Mouse (Mus musculus) forebrain, embryonic 10.5 days (tissue): ENCODE results near the gene Ikbke. TPM values are rescaled to one million over a fixed set of nuclear protein-coding genes. Genes with fewer than 3 reads are reported as not detected.

ENCODE experiments used
- DNase-seq: peaks from one replicate; pipeline ENCODE4 v3.0.0-alpha.2; 2017; ENCODE audit warnings: low spot score; ENCODE audit errors: extremely low spot score
- H3K27ac ChIP-seq: fragments of 300-500 bp; sonication (generic); 2 replicates; pipeline ENCODE4 v1.5.1; 2016; ENCODE audit warnings: mild to moderate bottlenecking
- H3K27me3 ChIP-seq: fragments of 300-500 bp; sonication (generic); 2 replicates; pipeline ENCODE4 v1.6.1; 2016; ENCODE audit warnings: mild to moderate bottlenecking; ENCODE audit not compliant: poor library complexity, severe bottlenecking
- H3K36me3 ChIP-seq: fragments of 300-500 bp; sonication (generic); replicated peaks from 2 replicates; pipeline ENCODE4 v1.6.1; 2016; ENCODE audit warnings: mild to moderate bottlenecking, moderate library complexity
- H3K4me1 ChIP-seq: fragments of 300-500 bp; sonication (generic); 2 replicates; pipeline ENCODE4 v1.6.1; 2016
- H3K4me3 ChIP-seq: fragments of 300-500 bp; sonication (generic); 2 replicates; pipeline ENCODE4 v1.5.1; 2016; ENCODE audit warnings: mild to moderate bottlenecking, moderate library complexity
- H3K9me3 ChIP-seq: fragments of 300-500 bp; sonication (generic); 2 replicates; pipeline ENCODE4 v1.6.1; 2016; ENCODE audit warnings: mild to moderate bottlenecking, moderate library complexity
- WGBS: fragments of 180-500 bp; shearing (Covaris S2); methylation state at CpG from one replicate; pipeline ENCODE4 v1.1.7; 2016; 5-methylcytosine and 5-hydroxymethylcytosine counted together
- polyA plus RNA-seq: library from polyadenylated mRNA; unstranded; fragments of >200 nt; fragmentation: Nextera tagmentation; extraction: Ambion mirVana; gene quantifications from 2 replicates; pipeline ENCODE4 v1.2.1, GENCODE M21; 2016

The Ikbke gene
- polyA plus RNA-seq, 1 experiment from 2014 or later: 0.47 TPM

- H3K4me1 ChIP-seq: peaks cover 27% of the 10 kb centered on the region
- H3K27ac ChIP-seq: no peak overlapping the region
- 9% methylated on average over 9 of the region's 9 CpGs for WGBS
- peak overlapping the region; percentile 66 for H3K4me3 ChIP-seq
- no peaks in the 10 kb centered on the region for H3K9me3 ChIP-seq
- peaks cover 75% of the 10 kb centered on the region for H3K27me3 ChIP-seq
- DNase-seq: peak; percentile 41
- H3K36me3 ChIP-seq: no peaks in the 10 kb centered on the region
These were observed 33.5 kb downstream of the Ikbke start for GRCm38 (mm10) chr1:131245926-131246325.

DNA sequence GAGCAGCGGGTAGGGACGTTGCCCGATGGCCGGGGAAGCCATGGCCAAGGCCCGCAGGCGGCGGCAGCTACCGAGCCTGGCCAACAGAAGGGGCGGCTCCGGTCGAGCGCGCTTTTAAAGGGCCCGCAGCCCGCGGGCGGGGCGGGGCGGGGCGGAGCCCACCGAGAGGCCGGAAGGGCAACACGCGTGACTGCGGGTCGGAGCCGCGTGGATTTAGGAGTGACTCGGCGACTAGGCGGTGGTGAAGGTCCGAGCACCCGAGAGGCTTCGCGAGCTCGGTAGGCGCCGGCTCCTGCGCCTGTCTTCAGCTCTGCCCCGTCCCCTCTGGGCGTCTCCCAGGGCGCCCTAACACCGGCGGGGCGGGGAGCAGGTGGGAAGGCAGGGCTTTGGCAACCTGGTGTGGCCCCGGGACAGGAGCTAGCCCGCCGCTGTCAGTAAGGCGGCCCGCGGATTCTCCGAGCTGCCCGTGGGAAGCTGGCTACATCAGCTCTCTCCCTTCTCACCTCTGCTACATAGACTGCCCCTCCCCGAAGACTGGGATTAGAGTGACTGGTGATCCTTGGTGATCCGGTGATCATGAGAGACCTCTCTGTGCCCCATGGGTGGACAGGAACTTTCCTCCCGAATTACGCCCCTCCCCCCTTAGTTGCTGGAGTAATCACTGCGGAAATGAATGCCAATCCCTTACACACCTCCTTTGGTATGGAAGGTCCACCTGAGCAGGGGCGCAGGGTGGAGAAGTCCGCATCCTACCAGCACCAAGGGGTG lies 34.1 kb downstream of the Ikbke start, which contains the start of gene Rassf5:
Rassf5 (minus strand) TSS at position 170 of the 768 bp plus-strand sequence.
- Histone ChIP-seq H3K36me3 (no peaks in the 10 kb centered on the region), H3K9me3 (no peaks in the 10 kb centered on the region), H3K27ac (peak within 1 kb of the TSS; percentile 59), H3K27me3 (peaks cover 82% of the 10 kb centered on the region), H3K4me1 (peaks cover 34% of the 10 kb centered on the region), H3K4me3 (peak within 1 kb of the TSS; percentile 66)
- WGBS: under 1% methylated on average over 56 of the region's 60 CpGs
- DNase-seq: peak; percentile 45

DNA sequence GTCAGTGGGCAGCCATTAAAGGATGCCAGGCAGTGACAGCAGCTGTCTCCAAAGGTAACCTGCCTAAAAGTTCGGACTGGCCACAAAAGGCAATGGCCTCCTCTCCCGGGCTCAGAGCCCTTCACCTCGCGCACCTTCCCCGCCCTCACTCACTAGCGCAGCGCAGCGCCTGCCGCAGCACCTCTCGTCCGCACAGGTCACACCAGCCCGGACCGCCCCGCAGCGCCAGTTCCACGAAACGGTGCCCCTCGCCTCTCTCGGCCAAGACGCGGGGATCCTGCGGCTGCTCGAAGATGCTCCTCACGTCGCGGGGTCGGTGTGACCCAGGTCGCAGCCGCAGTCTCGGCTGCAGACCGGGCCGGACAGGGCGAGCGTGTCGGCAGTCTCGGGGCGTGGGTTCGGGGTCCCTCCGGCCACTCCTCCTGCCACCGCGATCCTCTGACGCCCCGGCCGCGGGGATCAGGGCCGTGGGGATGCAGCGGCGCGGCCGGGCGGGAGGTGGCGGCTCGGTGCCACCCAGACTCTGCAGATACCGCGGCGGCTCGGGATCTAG lies 34.8 kb downstream of the Ikbke start:
- peak; percentile 32 for DNase-seq
- H3K9me3 ChIP-seq: no peaks in the 10 kb centered on the region
- H3K4me1 ChIP-seq: peaks cover 40% of the 10 kb centered on the region
- peaks cover 89% of the 10 kb centered on the region for H3K27me3 ChIP-seq
- H3K36me3 ChIP-seq: no peaks in the 10 kb centered on the region
- peak overlapping the region; percentile 59 for H3K27ac ChIP-seq
- WGBS: under 1% methylated on average over 57 of the region's 57 CpGs
- H3K4me3 ChIP-seq: peak overlapping the region; percentile 66

GRCm38 (mm10) chr1:131242956-131243355 lies 36.5 kb downstream of the Ikbke start:
- Histone ChIP-seq H3K4me1 (peaks cover 42% of the 10 kb centered on the region), H3K9me3 (no peaks in the 10 kb centered on the region), H3K36me3 (no peaks in the 10 kb centered on the region), H3K27ac (no peak overlapping the region), H3K27me3 (peaks cover 89% of the 10 kb centered on the region), H3K4me3 (no peak overlapping the region)
- 61% methylated on average over 6 of the region's 6 CpGs for WGBS
- DNase-seq: no peak

- no peaks in the 10 kb centered on the region for H3K36me3 ChIP-seq
- peaks cover 20% of the 10 kb centered on the region for H3K4me1 ChIP-seq
- no peak overlapping the region for H3K27ac ChIP-seq
- H3K9me3 ChIP-seq: no peaks in the 10 kb centered on the region
- peaks cover 59% of the 10 kb centered on the region for H3K27me3 ChIP-seq
- WGBS: 63% methylated on average over 12 of the region's 12 CpGs
- no peak for DNase-seq
- H3K4me3 ChIP-seq: no peak overlapping the region
These were observed 39.7 kb downstream of the Ikbke start for GRCm38 (mm10) chr1:131239576-131240193.

- 76% methylated on average over 8 of the region's 8 CpGs for WGBS
- Histone ChIP-seq H3K27me3 (peaks cover 52% of the 10 kb centered on the region), H3K4me3 (no peak overlapping the region), H3K4me1 (peaks cover 17% of the 10 kb centered on the region), H3K27ac (no peak overlapping the region), H3K36me3 (no peaks in the 10 kb centered on the region), H3K9me3 (no peaks in the 10 kb centered on the region)
- DNase-seq: no peak
These were observed 40.5 kb downstream of the Ikbke start for GRCm38 (mm10) chr1:131238931-131239381.

DNA sequence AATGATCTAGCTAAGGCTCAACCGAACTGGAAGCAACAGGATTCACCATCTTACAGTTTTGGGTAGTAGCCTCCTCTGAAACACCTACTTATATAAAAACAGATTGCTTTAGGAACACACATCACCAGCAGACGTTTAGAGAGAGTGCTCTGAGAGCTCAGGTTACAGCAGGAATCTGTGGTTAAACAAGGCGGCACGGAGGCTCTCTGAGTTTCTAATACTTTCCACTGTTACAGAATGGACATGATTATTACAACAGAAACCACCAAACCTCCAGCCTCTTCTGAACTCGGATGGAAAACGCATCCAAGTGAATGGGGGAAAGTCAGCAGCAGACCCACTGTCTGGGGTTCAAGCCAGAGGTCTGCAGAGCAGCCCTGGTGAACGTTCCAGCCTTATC lies 43.3 kb downstream of the Ikbke start:
- Histone ChIP-seq H3K4me3 (no peak overlapping the region), H3K9me3 (no peaks in the 10 kb centered on the region), H3K27me3 (peaks cover 23% of the 10 kb centered on the region), H3K27ac (no peak overlapping the region), H3K4me1 (peaks cover 30% of the 10 kb centered on the region), H3K36me3 (no peaks in the 10 kb centered on the region)
- no peak for DNase-seq
- WGBS: 74% methylated on average over 7 of the region's 7 CpGs

DNA sequence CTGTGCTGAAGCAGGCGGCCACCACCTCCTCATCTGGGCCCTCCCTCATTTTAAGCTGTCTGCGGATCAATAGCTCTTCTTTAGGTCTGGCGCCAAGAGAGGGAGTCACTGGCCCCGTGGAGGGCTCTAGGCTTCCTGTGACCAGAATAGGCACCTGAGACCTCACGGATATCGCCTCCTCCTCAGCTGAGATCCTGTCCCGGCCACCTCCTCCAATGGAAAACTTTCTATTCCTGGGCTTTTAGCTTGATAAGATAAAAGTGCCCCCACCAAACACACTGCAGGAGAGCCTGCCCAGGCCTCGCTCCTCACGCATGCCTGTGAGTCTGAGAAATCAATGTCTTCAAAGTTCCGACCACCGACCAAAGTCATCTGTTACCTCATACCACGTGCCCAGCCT lies 45.9 kb downstream of the Ikbke start:
- no peak for DNase-seq
- H3K36me3 ChIP-seq: no peaks in the 10 kb centered on the region
- peaks cover 14% of the 10 kb centered on the region; the same call in 1 of the 2 replicates for H3K4me1 ChIP-seq
- no peaks in the 10 kb centered on the region for H3K9me3 ChIP-seq
- H3K27ac ChIP-seq: no peak overlapping the region
- H3K4me3 ChIP-seq: no peak overlapping the region
- no peaks in the 10 kb centered on the region; the same call in 1 of the 2 replicates for H3K27me3 ChIP-seq
- WGBS: 73% methylated on average over 12 of the region's 12 CpGs

- no peaks in the 10 kb centered on the region for H3K36me3 ChIP-seq
- WGBS: 88% methylated on average over 5 of the region's 5 CpGs
- peaks cover 18% of the 10 kb centered on the region; the same call in 1 of the 2 replicates for H3K4me1 ChIP-seq
- H3K9me3 ChIP-seq: no peaks in the 10 kb centered on the region
- no peaks in the 10 kb centered on the region for H3K27me3 ChIP-seq
- no peak overlapping the region for H3K27ac ChIP-seq
- DNase-seq: no peak
- H3K4me3 ChIP-seq: no peak overlapping the region
These were observed 50.7 kb downstream of the Ikbke start for GRCm38 (mm10) chr1:131228659-131229058.

- no peaks in the 10 kb centered on the region for H3K27me3 ChIP-seq
- H3K4me1 ChIP-seq: peaks cover 14% of the 10 kb centered on the region; the same call in 1 of the 2 replicates
- no peaks in the 10 kb centered on the region for H3K36me3 ChIP-seq
- H3K27ac ChIP-seq: no peak overlapping the region
- H3K9me3 ChIP-seq: no peaks in the 10 kb centered on the region
- 72% methylated on average over 7 of the region's 7 CpGs for WGBS
- H3K4me3 ChIP-seq: no peak overlapping the region
- no peak for DNase-seq
These were observed 51.2 kb downstream of the Ikbke start for GRCm38 (mm10) chr1:131228225-131228624.

- H3K27ac ChIP-seq: no peak overlapping the region
- no peak for DNase-seq
- no peaks in the 10 kb centered on the region for H3K9me3 ChIP-seq
- H3K27me3 ChIP-seq: no peaks in the 10 kb centered on the region
- H3K4me3 ChIP-seq: no peak overlapping the region
- H3K4me1 ChIP-seq: 0 out of 2 replicates have a peak, but pooled peaks cover 4% of the 10 kb centered on the region
- 67% methylated on average over 12 of the region's 12 CpGs for WGBS
- H3K36me3 ChIP-seq: no peaks in the 10 kb centered on the region
These were observed 54.4 kb downstream of the Ikbke start for GRCm38 (mm10) chr1:131224848-131225471.

GRCm38 (mm10) chr1:131223345-131223744 lies 56.1 kb downstream of the Ikbke start:
- no peak overlapping the region for H3K4me3 ChIP-seq
- no peaks in the 10 kb centered on the region for H3K36me3 ChIP-seq
- H3K27me3 ChIP-seq: no peaks in the 10 kb centered on the region
- 0 out of 2 replicates have a peak, but pooled peaks cover 4% of the 10 kb centered on the region for H3K4me1 ChIP-seq
- 96% methylated on average over 2 of the region's 2 CpGs for WGBS
- H3K9me3 ChIP-seq: no peaks in the 10 kb centered on the region
- no peak overlapping the region for H3K27ac ChIP-seq
- no peak for DNase-seq
